Mouse (Mus musculus): ENCODE results near the gene Fam43b. TPM values are rescaled to one million over a fixed set of nuclear protein-coding genes. Genes with fewer than 3 reads are reported as not detected.

Fam43b gene
- polyA plus RNA-seq, 1 experiment from 2014 or later, result not detected

- no peak overlapping the region for H3K4me3 ChIP-seq
- H3K4me1 ChIP-seq (replicated peaks), result peaks cover 19% of the 10 kb centered on the region
- peaks cover 32% of the 10 kb centered on the region for H3K27me3 ChIP-seq (ENCODE audit: insufficient read depth, poor library complexity, severe bottlenecking)
- DNase-seq (ENCODE audit: low spot score), result no peak
- H3K9me3 ChIP-seq, result no peaks in the 10 kb centered on the region
- no peak overlapping the region for H3K27ac ChIP-seq
- WGBS, result 51% methylated on average over 5 of the region's 5 CpGs
- no peaks in the 10 kb centered on the region for H3K36me3 ChIP-seq
Observed at GRCm38 (mm10) chr4:138416414-138416813, 20.1 kb upstream of the Fam43b start.

GRCm38 (mm10) chr4:138415991-138416390 lies 19.7 kb upstream of the Fam43b start:
- H3K27me3 ChIP-seq (ENCODE audit: insufficient read depth, poor library complexity, severe bottlenecking), result peaks cover 37% of the 10 kb centered on the region
- no peak overlapping the region for H3K4me3 ChIP-seq
- 75% methylated on average over 3 of the region's 3 CpGs for WGBS
- H3K9me3 ChIP-seq, result no peaks in the 10 kb centered on the region
- no peaks in the 10 kb centered on the region for H3K36me3 ChIP-seq
- no peak overlapping the region for H3K27ac ChIP-seq
- DNase-seq (ENCODE audit: low spot score), result no peak
- H3K4me1 ChIP-seq (replicated peaks), result peaks cover 23% of the 10 kb centered on the region

GRCm38 (mm10) chr4:138414725-138415124 lies 18.4 kb upstream of the Fam43b start:
- peaks cover 26% of the 10 kb centered on the region for H3K4me1 ChIP-seq (replicated peaks)
- no peak overlapping the region for H3K4me3 ChIP-seq
- no peaks in the 10 kb centered on the region for H3K36me3 ChIP-seq
- H3K27me3 ChIP-seq (ENCODE audit: insufficient read depth, poor library complexity, severe bottlenecking), result peaks cover 40% of the 10 kb centered on the region
- H3K27ac ChIP-seq, result no peak overlapping the region
- H3K9me3 ChIP-seq, result no peaks in the 10 kb centered on the region
- DNase-seq (ENCODE audit: low spot score), result peak; percentile 7
- 24% methylated on average over 6 of the region's 6 CpGs for WGBS

- Histone ChIP-seq H3K27me3 (ENCODE audit: insufficient read depth, poor library complexity, severe bottlenecking) (peaks cover 44% of the 10 kb centered on the region), H3K9me3 (no peaks in the 10 kb centered on the region), H3K4me3 (no peak overlapping the region), H3K4me1 (replicated peaks) (peaks cover 23% of the 10 kb centered on the region), H3K27ac (no peak overlapping the region), H3K36me3 (no peaks in the 10 kb centered on the region)
- 53% methylated on average over 7 of the region's 7 CpGs for WGBS
- DNase-seq (ENCODE audit: low spot score), result no peak
Observed at GRCm38 (mm10) chr4:138411504-138412121, 15.3 kb upstream of the Fam43b start.

- H3K9me3 ChIP-seq, result no peaks in the 10 kb centered on the region
- peaks cover 23% of the 10 kb centered on the region for H3K4me1 ChIP-seq (replicated peaks)
- no peaks in the 10 kb centered on the region for H3K36me3 ChIP-seq
- peaks cover 40% of the 10 kb centered on the region for H3K27me3 ChIP-seq (ENCODE audit: insufficient read depth, poor library complexity, severe bottlenecking)
- no peak overlapping the region for H3K4me3 ChIP-seq
- H3K27ac ChIP-seq, result no peak overlapping the region
- 18% methylated on average over 5 of the region's 5 CpGs for WGBS
- no peak for DNase-seq (ENCODE audit: low spot score)
Observed at GRCm38 (mm10) chr4:138411011-138411410, 14.7 kb upstream of the Fam43b start.

GRCm38 (mm10) chr4:138407479-138408194 lies 11.3 kb upstream of the Fam43b start:
- DNase-seq (ENCODE audit: low spot score), result no peak
- no peak overlapping the region for H3K4me3 ChIP-seq
- peaks cover 7% of the 10 kb centered on the region; the same call in 1 of the 2 replicates for H3K4me1 ChIP-seq (replicated peaks)
- H3K27ac ChIP-seq, result no peak overlapping the region
- H3K27me3 ChIP-seq (ENCODE audit: insufficient read depth, poor library complexity, severe bottlenecking), result peaks cover 22% of the 10 kb centered on the region
- 86% methylated on average over 12 of the region's 13 CpGs for WGBS
- no peaks in the 10 kb centered on the region for H3K9me3 ChIP-seq
- no peaks in the 10 kb centered on the region for H3K36me3 ChIP-seq

GRCm38 (mm10) chr4:138404806-138405205 lies 8.5 kb upstream of the Fam43b start:
- H3K4me1 ChIP-seq (replicated peaks), result no peaks in the 10 kb centered on the region
- 2% methylated on average over 2 of the region's 2 CpGs for WGBS

GRCm38 (mm10) chr4:138396711-138397110 lies 383 bp upstream of the Fam43b start:
- Histone ChIP-seq H3K4me3 (peak overlapping the region; percentile 52), H3K36me3 (no peaks in the 10 kb centered on the region), H3K9me3 (no peaks in the 10 kb centered on the region), H3K27ac (no peak overlapping the region), H3K27me3 (ENCODE audit: insufficient read depth, poor library complexity, severe bottlenecking) (peaks cover 92% of the 10 kb centered on the region), H3K4me1 (replicated peaks) (peaks cover 23% of the 10 kb centered on the region)
- no peak for DNase-seq (ENCODE audit: low spot score)
- 3% methylated on average over 8 of the region's 8 CpGs for WGBS

More at GRCm38 (mm10) chr4:138404806-138405205, 8.5 kb upstream of the Fam43b start:
- DNase-seq (ENCODE audit: low spot score), result peak; percentile 43
- Histone ChIP-seq H3K4me3 (no peak overlapping the region), H3K27me3 (ENCODE audit: insufficient read depth, poor library complexity, severe bottlenecking) (peaks cover 16% of the 10 kb centered on the region), H3K9me3 (no peaks in the 10 kb centered on the region), H3K27ac (no peak overlapping the region), H3K36me3 (no peaks in the 10 kb centered on the region)

- peak; percentile 38 for DNase-seq (ENCODE audit: low spot score)
- Histone ChIP-seq H3K27me3 (ENCODE audit: insufficient read depth, poor library complexity, severe bottlenecking) (peaks cover 99% of the 10 kb centered on the region), H3K27ac (no peak overlapping the region), H3K9me3 (no peaks in the 10 kb centered on the region), H3K4me3 (peak overlapping the region; percentile 52), H3K36me3 (no peaks in the 10 kb centered on the region), H3K4me1 (replicated peaks) (peaks cover 23% of the 10 kb centered on the region)
- under 1% methylated on average over 103 of the region's 103 CpGs for WGBS
Observed at GRCm38 (mm10) chr4:138395087-138395970, 999 bp downstream of the Fam43b start.

GRCm38 (mm10) chr4:138393703-138394102 lies 2.6 kb downstream of the Fam43b start:
- Histone ChIP-seq H3K4me3 (no peak overlapping the region), H3K36me3 (no peaks in the 10 kb centered on the region), H3K9me3 (no peaks in the 10 kb centered on the region), H3K27ac (no peak overlapping the region), H3K27me3 (ENCODE audit: insufficient read depth, poor library complexity, severe bottlenecking) (peaks cover 87% of the 10 kb centered on the region), H3K4me1 (replicated peaks) (peaks cover 23% of the 10 kb centered on the region)
- DNase-seq (ENCODE audit: low spot score), result no peak
- WGBS, result 61% methylated on average over 7 of the region's 7 CpGs

- no peak overlapping the region for H3K4me3 ChIP-seq
- DNase-seq (ENCODE audit: low spot score), result no peak
- 57% methylated on average over 4 of the region's 4 CpGs for WGBS
Observed at GRCm38 (mm10) chr4:138383789-138384188, 12.5 kb downstream of the Fam43b start.

GRCm38 (mm10) chr4:138382462-138382861 lies 13.9 kb downstream of the Fam43b start:
- peaks cover 22% of the 10 kb centered on the region for H3K4me1 ChIP-seq (replicated peaks)
- WGBS, result 74% methylated on average over 6 of the region's 6 CpGs
- 0 out of 2 replicates have a peak, but pooled peaks cover 8% of the 10 kb centered on the region for H3K27me3 ChIP-seq (ENCODE audit: insufficient read depth, poor library complexity, severe bottlenecking)
- no peaks in the 10 kb centered on the region for H3K36me3 ChIP-seq
- DNase-seq (ENCODE audit: low spot score), result no peak
- no peak overlapping the region for H3K4me3 ChIP-seq
- H3K9me3 ChIP-seq, result no peaks in the 10 kb centered on the region
- no peak overlapping the region for H3K27ac ChIP-seq

More at GRCm38 (mm10) chr4:138383789-138384188, 12.5 kb downstream of the Fam43b start:
- Histone ChIP-seq H3K36me3 (no peaks in the 10 kb centered on the region), H3K27me3 (ENCODE audit: insufficient read depth, poor library complexity, severe bottlenecking) (0 out of 2 replicates have a peak, but pooled peaks cover 8% of the 10 kb centered on the region), H3K27ac (no peak overlapping the region), H3K9me3 (no peaks in the 10 kb centered on the region), H3K4me1 (replicated peaks) (peaks cover 20% of the 10 kb centered on the region)

All from hindbrain, embryonic 10.5 days (tissue).